Comparison of ENCODE assay signal across 28 mouse cellular contexts in the genomic region with DNA sequence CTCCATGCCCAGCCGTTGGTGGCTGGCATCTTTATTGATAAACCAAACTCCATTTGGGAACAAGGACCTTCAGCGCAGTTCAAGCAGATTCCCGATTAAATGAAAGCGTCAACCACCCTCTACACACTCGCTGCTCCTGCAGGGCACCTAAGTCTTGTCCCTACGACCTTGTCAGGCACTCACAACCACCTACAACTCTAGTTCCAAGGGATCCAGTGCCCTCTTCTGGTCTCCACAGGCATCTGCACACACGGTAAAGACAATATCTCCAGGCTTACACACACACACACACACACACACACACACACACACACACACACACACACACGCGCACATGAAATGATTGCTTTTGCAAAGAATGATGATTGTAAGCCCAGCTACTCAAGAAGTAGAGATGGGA. TPM values are rescaled to one million over a fixed set of nuclear protein-coding genes. Genes with fewer than 3 reads are reported as not detected.
DNase-seq lines count a peak whose midpoint lies in the region; ATAC-seq and TF ChIP-seq lines count a peak whose summit lies in the region.
"Had no signal": no experiment of that assay in that cellular context is flagged by ENCODE, and none has a peak within 500 bp of the region (broad histone marks: within the 10 kb centered on the region; RNA-seq: fewer than 3 reads in every experiment).

No protein-coding gene starts in this region.

- no peak overlapping the region for H3K4me3 ChIP-seq in lung, embryonic 14.5 days (ENCODE audit: low read depth, low read length)
- H3K4me3 ChIP-seq in MEL (ENCODE audit: control insufficient read depth in 1 of 2, insufficient read depth in 1 of 2, low read depth in 2 of 2, low read length in 2 of 2): no peak overlapping the region
- H3K4me3 ChIP-seq: embryonic facial prominence, embryonic 13.5 days; embryonic facial prominence, embryonic 15.5 days; erythroblast, embryonic 14.5 days; forebrain, embryonic 10.5 days; forebrain, embryonic 12.5 days had no signal

- H3K27me3 ChIP-seq in lung, embryonic 14.5 days (ENCODE audit: insufficient read depth, low read length): no peaks in the 10 kb centered on the region
- no peaks in the 10 kb centered on the region for H3K27me3 ChIP-seq in MEL (ENCODE audit: control insufficient read depth in 1 of 2, insufficient read depth in 2 of 2, low read length in 2 of 2)
- H3K27me3 ChIP-seq: CH12.LX; embryonic facial prominence, embryonic 13.5 days; embryonic facial prominence, embryonic 15.5 days; forebrain, embryonic 12.5 days had no signal

- 0 out of 2 replicates have a peak, but pooled peaks have one; percentile 4 for TF ChIP-seq CTCF in lung, embryonic 14.5 days (IDR thresholded peaks at IDR 0.05; ENCODE audit: low read depth)
- peak in 2 of 3 experiments; percentile 32 to 33; a peak in 5 of 6 replicates for TF ChIP-seq CTCF in MEL (IDR thresholded peaks at IDR 0.05 in 2 of 3, conservative IDR thresholded peaks at IDR 0.05 in 1 of 3; ENCODE audit: control insufficient read depth in 1 of 3, insufficient read depth in 1 of 3, low read depth in 2 of 3, low read length in 3 of 3, poor library complexity in 1 of 3, severe bottlenecking in 1 of 3)

- no peaks in the 10 kb centered on the region for H3K79me2 ChIP-seq in MEL (ENCODE audit: control insufficient read depth, insufficient read depth, low read length, poor library complexity)

- H3K36me3 ChIP-seq in lung, embryonic 14.5 days (ENCODE audit: insufficient read depth): no peaks in the 10 kb centered on the region
- no peaks in the 10 kb centered on the region; a peak in 1 of 4 replicates for H3K36me3 ChIP-seq in MEL (ENCODE audit: control insufficient read depth in 1 of 2, insufficient read depth in 2 of 2, low read length in 2 of 2)
- H3K36me3 ChIP-seq: embryonic facial prominence, embryonic 13.5 days; embryonic facial prominence, embryonic 15.5 days; forebrain, embryonic 10.5 days; forebrain, embryonic 12.5 days; G1E had no signal

- no peak for ATAC-seq in lung, embryonic 14.5 days (ENCODE audit: insufficient read depth)
- ATAC-seq: CD4-positive, CD25-positive, alpha-beta regulatory T cell, adult 4 months; forebrain, embryonic 14.5 days; forebrain, embryonic 16.5 days had no signal

- H3K4me1 ChIP-seq in lung, embryonic 14.5 days (ENCODE audit: insufficient read depth): no peaks in the 10 kb centered on the region
- peaks cover 0 to 5% of the 10 kb centered on the region in 2 experiments; a peak in 2 of 4 replicates for H3K4me1 ChIP-seq in MEL (ENCODE audit: control insufficient read depth in 1 of 2, insufficient read depth in 2 of 2, low read length in 2 of 2)
- H3K4me1 ChIP-seq: embryonic facial prominence, embryonic 13.5 days; embryonic facial prominence, embryonic 15.5 days; forebrain, embryonic 10.5 days; forebrain, embryonic 12.5 days had no signal

- TF ChIP-seq RAD21 in MEL (IDR thresholded peaks at IDR 0.05; ENCODE audit: low read depth, low read length): peak; percentile 22

- no peak for TF ChIP-seq EP300 in MEL (IDR thresholded peaks at IDR 0.05; ENCODE audit: low read depth in 1 of 2, low read length in 2 of 2)

- no peak overlapping the region for H3K27ac ChIP-seq in lung, embryonic 14.5 days (ENCODE audit: low read depth)
- no peak overlapping the region for H3K27ac ChIP-seq in MEL (ENCODE audit: control insufficient read depth, low read depth, low read length)
- H3K27ac ChIP-seq: embryonic facial prominence, embryonic 13.5 days; embryonic facial prominence, embryonic 15.5 days; forebrain, embryonic 10.5 days; forebrain, embryonic 12.5 days had no signal

- peak; percentile 61 for DNase-seq in heart, adult 11 months
- DNase-seq in heart, adult 18-20 months: no peak
- no peak for DNase-seq in lung, embryonic 14.5 days
- no peak for DNase-seq in lung, postnatal 14 days
- DNase-seq in MEL (ENCODE audit: low read depth, low spot score) (peak; percentile 31), ZHBTc4 (ENCODE audit: low read depth, low spot score) (peak; percentile 69)
- DNase-seq in embryo, embryonic 10 days (ENCODE audit: low spot score): no peak
- DNase-seq in cerebellum, adult 18-20 months: no peak
- DNase-seq: adrenal gland, adult 2 months; adrenal gland, postnatal 10 days; adrenal gland, postnatal 25 days; B cell, adult 2 months; cerebellum, adult 11 months; cerebellum, adult 2 months; cerebellum, adult 9-10 months; cerebellum, postnatal 10 days; cerebellum, postnatal 25 days; embryo, embryonic 11 days had no signal

- TF ChIP-seq POLR2A in MEL (IDR thresholded peaks at IDR 0.05; ENCODE audit: control insufficient read depth in 1 of 2, insufficient read depth in 1 of 2, low read depth in 1 of 2, low read length in 2 of 2, poor library complexity in 1 of 2): no peak

- H3K9me3 ChIP-seq in lung, embryonic 14.5 days (ENCODE audit: low read depth, low read length): no peaks in the 10 kb centered on the region
- H3K9me3 ChIP-seq in MEL (replicated peaks; ENCODE audit: insufficient read depth, low read length): no peaks in the 10 kb centered on the region
- H3K9me3 ChIP-seq: embryonic facial prominence, embryonic 13.5 days; embryonic facial prominence, embryonic 15.5 days; forebrain, embryonic 10.5 days; forebrain, embryonic 12.5 days had no signal

- H3K4me2 ChIP-seq in lung, embryonic 14.5 days: no peak overlapping the region
- H3K4me2 ChIP-seq: embryonic facial prominence, embryonic 13.5 days; embryonic facial prominence, embryonic 15.5 days; forebrain, embryonic 12.5 days had no signal

- no peak overlapping the region for H3K9ac ChIP-seq in lung, embryonic 14.5 days
- no peak overlapping the region for H3K9ac ChIP-seq in MEL (ENCODE audit: control insufficient read depth, low read depth, low read length, poor library complexity, severe bottlenecking)
- H3K9ac ChIP-seq: embryonic facial prominence, embryonic 13.5 days; embryonic facial prominence, embryonic 15.5 days; forebrain, embryonic 12.5 days had no signal

- WGBS in lung, embryonic 14.5 days: 92% methylated on average over 9 of the region's 9 CpGs

TF ChIP-seq in MEL, 35 proteins besides CTCF, POLR2A, EP300 and RAD21:
- no peak for TF ChIP-seq USF2 (IDR thresholded peaks at IDR 0.05; ENCODE audit: borderline replicate concordance in 1 of 2, insufficient read depth in 1 of 2, low read depth in 1 of 2, low read length in 2 of 2)
- no peak for TF ChIP-seq POLR2AphosphoS2 (IDR thresholded peaks at IDR 0.05; ENCODE audit: low read length)
- no peak for TF ChIP-seq E2F4 (IDR thresholded peaks at IDR 0.05; ENCODE audit: borderline replicate concordance, low read depth, low read length)
- TF ChIP-seq ZNF384 (IDR thresholded peaks at IDR 0.05; ENCODE audit: low read depth, low read length): no peak
- no peak for TF ChIP-seq TCF12 (IDR thresholded peaks at IDR 0.05; ENCODE audit: low read depth, low read length)
- no peak for TF ChIP-seq MAX (IDR thresholded peaks at IDR 0.05; ENCODE audit: low read length)
- no peak for TF ChIP-seq JUND (IDR thresholded peaks at IDR 0.05; ENCODE audit: low read depth, low read length)
- TF ChIP-seq NRF1 (IDR thresholded peaks at IDR 0.05; ENCODE audit: insufficient read depth, low read depth, low read length, poor library complexity, severe bottlenecking): no peak
- TF ChIP-seq SMC3 (IDR thresholded peaks at IDR 0.05; ENCODE audit: low read depth, low read length): no peak
- no peak for TF ChIP-seq POLR2AphosphoS5 (IDR thresholded peaks at IDR 0.05; ENCODE audit: borderline replicate concordance, low read depth, low read length)
- no peak for TF ChIP-seq GATA1 (IDR thresholded peaks at IDR 0.05; ENCODE audit: low read depth, low read length)

RNA-seq across cellular contexts. Expression of a gene that starts 34.4 kb away (rescaled TPM):
- total RNA-seq in heart, adult 18-20 months (2021): 1 to 10 TPM; 1.7 to 1.9 TPM
- 1.4 and 2.1 TPM in 2 replicates for polyA plus RNA-seq in lung, embryonic 14.5 days (2014; fragmentation: Nextera tagmentation; extraction: Ambion mirVana)
- total RNA-seq in MEL (2012; rRNA removed): 0.03 and 0.12 TPM in 2 replicates
- under 1 TPM in 1 of 2 experiments, not detected in 1; 0.10 TPM for polyA plus RNA-seq in MEL (2012; ENCODE audit: insufficient read depth in 1 of 2, insufficient read length in 2 of 2, low read depth in 1 of 2, low replicate concordance in 2 of 2, missing spikeins in 1 of 2)

RNA-seq across cellular contexts. Expression of a gene that starts 38.2 kb away (rescaled TPM):
- total RNA-seq in heart, adult 18-20 months (2021): not detected
- 0.05 and 0.07 TPM in 2 replicates for polyA plus RNA-seq in lung, embryonic 14.5 days (2014; fragmentation: Nextera tagmentation; extraction: Ambion mirVana)
- not detected in 2 replicates for total RNA-seq in MEL (2012; rRNA removed)
- not detected for polyA plus RNA-seq in MEL (2012; ENCODE audit: insufficient read depth in 1 of 2, insufficient read length in 2 of 2, low read depth in 1 of 2, low replicate concordance in 2 of 2, missing spikeins in 1 of 2)
- total RNA-seq: adrenal gland, adult 2 months; CH12.LX had no signal
- polyA plus RNA-seq: adrenal gland, adult 2 months; CD4-positive, CD25-positive, alpha-beta regulatory T cell, adult 4 months; erythroblast, embryonic 14.5 days; forebrain, embryonic 12.5 days; forebrain, embryonic 14.5 days; G1E had no signal

RNA-seq across cellular contexts. Expression of a gene that starts 49.2 kb away (rescaled TPM):
- 10 to 100 TPM; 14.7 to 15.5 TPM for total RNA-seq in heart, adult 18-20 months (2021)
- polyA plus RNA-seq in lung, embryonic 14.5 days (2014; fragmentation: Nextera tagmentation; extraction: Ambion mirVana): 58.2 and 58.5 TPM in 2 replicates
- total RNA-seq in MEL (2012; rRNA removed): 12.5 and 14.8 TPM in 2 replicates
- polyA plus RNA-seq in MEL (2012; ENCODE audit: insufficient read depth in 1 of 2, insufficient read length in 2 of 2, low read depth in 1 of 2, low replicate concordance in 2 of 2, missing spikeins in 1 of 2): 10 to 100 TPM in 1 of 2 experiments, not detected in 1; 15.4 TPM

Comparison
In these comparisons a context has a peak if more than half of its experiments do, and no peak if none do; other contexts are left out.
1. DNase-seq: peak in heart, adult 11 months (single experiment), MEL (single experiment) and ZHBTc4 (single experiment); none in heart, adult 18-20 months (0 of 2), lung, embryonic 14.5 days (single experiment), lung, postnatal 14 days (single experiment), embryo, embryonic 10 days (single experiment) and cerebellum, adult 18-20 months (0 of 2).